Mouse (Mus musculus) bone marrow, adult 2 months (tissue): Measurements from ENCODE around the gene Fez1.

Experiments
- CTCF ChIP-seq: fragments of 200-500 bp; IDR thresholded peaks from 2 replicates; pipeline ENCODE4 v1.5.1; 2011; ENCODE audit warnings: low read length, control low read depth; ENCODE audit not compliant: control insufficient read depth, insufficient read depth
- POLR2A ChIP-seq: fragments of 200-500 bp; IDR thresholded peaks from 2 replicates; pipeline ENCODE4 v1.6.1; 2011; ENCODE audit warnings: low read depth, mild to moderate bottlenecking, control low read depth, low read length, borderline replicate concordance; ENCODE audit not compliant: control insufficient read depth

DNA sequence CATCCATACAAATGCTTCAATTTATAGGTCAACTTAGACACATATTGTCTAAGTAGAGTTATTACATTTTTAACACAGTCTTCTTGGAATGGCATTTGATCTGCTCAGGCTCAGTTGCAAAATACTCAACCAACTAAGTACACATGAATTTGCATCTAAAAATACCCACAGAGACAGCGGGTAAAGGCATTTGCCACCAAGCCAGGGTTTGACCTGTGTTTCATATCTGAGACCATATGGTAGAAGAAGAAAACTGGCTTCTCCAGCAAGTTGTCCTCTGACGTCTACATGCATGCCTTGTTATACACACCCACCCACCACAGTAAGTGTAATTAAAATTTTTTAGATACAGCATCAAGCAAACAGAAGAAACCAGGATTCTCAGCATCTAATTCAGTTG is 52.1 kb downstream of the Fez1 start:
- TF ChIP-seq CTCF, result no peak
- TF ChIP-seq POLR2A, result no peak
